Mouse (Mus musculus): ENCODE data around the gene Nbas.

Nbas gene

GRCm38 (mm10) chr12:13389644-13390043 lies 120.7 kb downstream of the Nbas start:
- DNase-seq (ENCODE audit: low read depth, low spot score), result no peak

GRCm38 (mm10) chr12:13410191-13410590 lies 141.3 kb downstream of the Nbas start:
- DNase-seq (ENCODE audit: low read depth, low spot score), result no peak

DNA sequence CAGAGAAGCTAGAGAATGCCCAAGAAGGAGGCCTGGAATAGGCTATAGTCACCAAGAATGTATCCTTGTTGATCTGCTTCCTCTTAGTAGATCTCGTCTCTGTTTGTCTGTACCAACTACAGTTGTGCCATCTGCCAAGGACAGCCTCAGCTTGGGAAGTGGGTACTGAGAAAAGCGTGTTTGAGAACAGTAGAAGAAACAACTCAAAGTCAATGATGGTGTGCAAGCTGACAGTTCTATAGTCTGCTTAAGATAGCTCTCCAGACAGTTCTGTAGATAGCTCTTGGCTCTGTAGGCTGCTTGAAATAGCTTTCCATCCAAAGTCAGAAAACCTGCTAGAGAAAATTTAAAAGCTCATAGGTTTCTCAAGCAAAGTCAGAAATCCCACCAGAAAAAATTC lies 149.7 kb downstream of the Nbas start:
- no peak for DNase-seq (ENCODE audit: low read depth, low spot score)

DNA sequence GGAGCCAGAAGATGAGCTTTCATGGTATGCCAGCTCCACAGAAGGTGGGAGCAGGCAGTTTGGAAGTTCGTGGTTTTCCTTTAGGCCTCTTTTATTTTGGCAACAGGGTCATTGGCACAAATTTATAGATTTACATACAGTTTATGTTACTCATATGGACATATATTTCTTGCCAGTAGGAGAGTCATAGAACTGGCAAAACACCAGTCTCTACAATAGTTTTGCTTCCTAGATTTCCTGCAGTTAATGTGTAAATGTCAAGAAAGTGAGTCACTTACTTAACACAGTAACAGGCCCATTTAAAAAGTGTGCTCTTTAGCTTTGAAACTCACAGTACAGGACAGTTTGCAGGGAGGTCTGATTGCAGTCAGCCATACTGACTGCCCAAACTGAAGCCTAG lies 161.3 kb downstream of the Nbas start:
- DNase-seq (ENCODE audit: low read depth, low spot score), result no peak

DNA sequence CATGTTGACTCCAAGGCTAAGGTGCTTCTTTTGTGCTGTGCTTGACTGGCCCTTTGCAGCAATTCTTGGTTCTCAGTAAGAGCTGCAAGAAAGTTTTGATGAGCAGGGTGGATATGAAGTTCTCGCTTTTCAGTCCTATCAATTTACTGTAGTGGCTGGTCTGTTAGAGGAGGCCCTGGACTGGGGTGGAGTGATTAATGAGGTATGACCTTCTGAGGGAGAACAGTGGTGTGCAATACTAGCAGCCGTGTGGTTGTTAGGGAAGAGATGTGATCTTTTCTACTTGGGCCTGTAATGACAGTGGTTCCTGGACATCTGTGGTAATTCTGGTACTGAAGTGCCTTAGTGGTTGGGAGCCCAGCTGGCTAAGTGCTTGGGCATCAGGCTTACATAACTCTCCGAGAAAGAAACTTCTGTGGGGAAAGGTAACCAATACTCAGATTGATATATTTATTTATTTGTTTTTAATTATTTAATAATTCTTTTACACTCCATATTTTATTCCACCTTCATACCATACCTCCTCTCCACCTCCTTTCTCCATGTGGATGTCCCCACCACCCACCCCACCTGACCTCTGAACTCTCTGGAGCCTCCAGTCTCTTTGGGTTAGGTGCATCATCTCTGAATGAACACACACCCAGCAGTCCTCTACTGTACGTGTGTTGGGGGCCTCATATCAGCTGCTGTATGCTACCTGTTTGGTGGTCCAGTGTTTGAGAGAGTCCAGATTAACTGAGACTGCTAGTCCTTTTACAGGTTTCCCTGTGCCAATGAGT lies 175.9 kb downstream of the Nbas start:
- no peak for DNase-seq (ENCODE audit: low read depth, low spot score)

GRCm38 (mm10) chr12:13445486-13446065 lies 176.6 kb downstream of the Nbas start:
- no peak for DNase-seq (ENCODE audit: low read depth, low spot score)

DNA sequence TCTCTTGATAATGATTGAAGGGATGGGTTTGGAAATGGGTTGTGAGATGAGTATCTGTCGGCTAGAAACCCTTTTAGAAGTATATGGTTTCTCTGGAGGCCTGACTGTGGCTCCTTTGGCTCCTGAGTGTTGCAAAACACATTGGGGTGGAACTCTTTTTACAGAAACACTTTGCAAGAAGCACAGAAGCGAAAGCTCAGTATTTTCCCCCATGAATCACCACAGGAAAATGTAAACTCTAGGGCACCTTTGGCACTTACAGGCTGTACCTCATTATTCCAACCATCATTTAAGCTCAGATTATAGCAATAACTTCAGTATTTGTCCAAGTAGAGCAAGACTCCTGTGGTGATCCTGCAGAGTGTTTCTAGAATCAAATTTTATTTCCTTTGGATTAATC lies 180.0 kb downstream of the Nbas start:
- DNase-seq (ENCODE audit: low read depth, low spot score), result no peak

- no peak for DNase-seq (ENCODE audit: low read depth, low spot score)
Observed at GRCm38 (mm10) chr12:13452050-13452449, 183.1 kb downstream of the Nbas start.

- no peak for DNase-seq (ENCODE audit: low read depth, low spot score)
Observed at GRCm38 (mm10) chr12:13460223-13460853, 191.4 kb downstream of the Nbas start.

DNA sequence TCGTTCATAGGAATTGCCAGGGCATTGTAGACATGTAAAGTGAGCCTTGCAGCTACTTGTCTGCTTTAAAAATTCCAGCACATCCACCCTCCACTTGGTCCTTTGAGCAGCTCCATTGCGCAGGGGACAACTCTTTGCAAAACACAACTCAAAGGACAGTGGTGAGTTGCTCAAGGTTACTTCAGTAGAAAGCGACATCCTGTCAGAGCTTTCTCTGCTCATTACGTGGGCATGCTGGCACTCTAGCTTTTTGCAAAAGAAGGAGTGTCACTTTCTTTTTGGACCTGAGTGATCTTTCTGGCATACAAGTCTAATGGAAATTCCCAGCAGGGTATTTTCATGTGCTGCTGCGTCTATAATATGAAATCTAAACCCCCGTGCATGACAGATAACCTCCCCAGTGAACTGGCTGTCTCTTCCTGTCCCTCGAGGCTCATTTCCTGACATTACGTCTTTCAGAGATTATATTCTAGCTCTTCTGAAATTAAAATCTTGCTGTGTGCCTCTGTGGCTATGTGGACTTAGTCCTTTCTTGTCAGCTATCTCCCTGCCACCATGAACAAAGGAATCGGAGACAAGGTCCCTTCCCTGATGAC lies 192.7 kb downstream of the Nbas start:
- DNase-seq (ENCODE audit: low read depth, low spot score), result no peak

GRCm38 (mm10) chr12:13462397-13462796 lies 193.5 kb downstream of the Nbas start:
- no peak for DNase-seq (ENCODE audit: low read depth, low spot score)

- DNase-seq (ENCODE audit: low read depth, low spot score), result no peak
Observed at GRCm38 (mm10) chr12:13465554-13465953, 196.6 kb downstream of the Nbas start.

DNA sequence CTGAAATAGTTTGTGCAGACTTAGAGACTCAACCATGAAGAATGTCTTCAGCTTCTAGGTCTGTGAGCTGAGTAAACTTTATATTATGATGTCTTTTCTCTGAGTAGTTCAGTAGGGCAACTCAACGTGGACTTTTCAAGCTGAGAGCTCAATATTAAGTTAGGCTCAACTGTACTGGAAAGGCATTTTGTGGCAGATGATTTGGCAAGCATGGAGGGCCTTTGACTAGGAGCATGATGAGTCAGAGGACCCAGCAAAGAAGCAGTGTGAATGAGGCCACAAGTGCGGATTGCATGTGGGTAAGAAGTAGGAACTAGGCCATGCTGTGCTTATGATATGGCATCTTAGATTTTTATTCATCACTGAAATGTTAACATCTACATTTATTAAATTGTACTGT lies 205.9 kb downstream of the Nbas start:
- DNase-seq (ENCODE audit: low read depth, low spot score), result no peak

DNA sequence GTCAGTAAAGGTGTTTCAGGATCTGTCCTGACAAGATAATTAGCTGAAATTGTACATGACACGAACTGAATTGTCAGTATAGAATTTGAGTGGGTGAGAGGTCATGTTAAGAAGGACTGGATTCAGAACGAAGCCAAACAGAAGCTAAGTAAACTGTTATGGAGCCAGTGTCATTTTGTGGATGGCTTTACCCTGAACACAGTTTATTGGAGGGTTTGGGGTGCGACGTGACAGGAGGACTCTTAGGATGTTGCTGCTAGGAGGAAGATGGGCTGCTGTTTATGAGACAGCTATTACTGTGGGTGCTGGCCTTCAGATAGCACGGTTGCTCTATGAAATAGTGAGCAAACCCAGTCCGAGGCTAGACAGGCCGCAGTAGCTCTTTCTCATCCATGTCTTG lies 210.2 kb downstream of the Nbas start:
- DNase-seq (ENCODE audit: low read depth, low spot score), result no peak

GRCm38 (mm10) chr12:13486278-13486677 lies 217.3 kb downstream of the Nbas start:
- no peak for DNase-seq (ENCODE audit: low read depth, low spot score)

DNA sequence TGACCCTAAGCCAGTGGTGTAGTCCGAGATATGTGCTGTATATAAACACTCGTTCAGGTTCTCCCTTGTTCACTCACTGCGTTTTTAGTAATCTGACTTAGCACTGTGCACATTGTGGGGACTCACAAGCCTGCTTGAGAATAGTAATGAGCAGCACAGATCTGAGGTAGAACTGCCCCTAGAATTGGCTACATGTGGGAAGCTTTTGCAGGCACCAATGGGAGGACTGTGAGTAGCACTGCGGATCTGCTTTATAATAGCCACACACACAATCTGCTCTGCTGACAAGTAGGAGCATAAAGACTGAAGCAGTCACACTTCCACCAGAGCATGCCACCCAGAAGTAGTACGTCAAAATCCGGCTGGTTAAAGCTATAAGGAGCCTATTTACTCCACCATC lies 228.3 kb downstream of the Nbas start:
- no peak for DNase-seq (ENCODE audit: low read depth, low spot score)

DNA sequence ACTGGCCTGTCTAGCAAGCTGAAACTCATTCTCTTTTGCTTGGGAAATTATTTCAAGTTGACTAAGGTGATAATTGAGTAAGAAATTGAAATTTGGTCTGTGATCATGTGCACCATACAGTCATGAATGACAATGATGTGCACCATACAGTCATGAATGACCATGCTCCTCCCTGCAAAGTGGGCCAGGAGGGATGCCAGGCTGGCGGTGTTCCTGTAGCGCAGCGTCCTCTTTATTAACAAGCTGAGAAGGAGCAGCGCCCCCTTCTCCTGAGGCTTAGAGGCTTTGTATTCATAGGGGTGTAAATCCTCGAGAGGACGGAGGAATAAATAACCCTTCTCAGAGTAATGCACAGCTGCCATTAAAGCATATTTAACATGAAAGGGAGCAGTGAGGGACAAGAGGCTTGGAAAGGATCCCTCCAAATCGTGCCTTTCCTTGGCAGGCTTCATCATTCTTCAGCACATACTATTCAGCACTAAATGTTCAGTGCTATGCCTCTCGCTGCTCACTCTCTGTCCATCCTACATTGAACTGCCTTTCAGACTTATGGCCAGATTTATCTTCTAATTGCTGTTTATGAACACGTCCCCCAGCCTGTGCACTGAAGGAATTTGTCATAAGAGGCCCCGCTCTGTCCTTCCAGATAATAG lies 230.4 kb downstream of the Nbas start:
- DNase-seq (ENCODE audit: low read depth, low spot score), result no peak

GRCm38 (mm10) chr12:13500191-13500590 lies 231.3 kb downstream of the Nbas start:
- DNase-seq (ENCODE audit: low read depth, low spot score), result no peak

DNA sequence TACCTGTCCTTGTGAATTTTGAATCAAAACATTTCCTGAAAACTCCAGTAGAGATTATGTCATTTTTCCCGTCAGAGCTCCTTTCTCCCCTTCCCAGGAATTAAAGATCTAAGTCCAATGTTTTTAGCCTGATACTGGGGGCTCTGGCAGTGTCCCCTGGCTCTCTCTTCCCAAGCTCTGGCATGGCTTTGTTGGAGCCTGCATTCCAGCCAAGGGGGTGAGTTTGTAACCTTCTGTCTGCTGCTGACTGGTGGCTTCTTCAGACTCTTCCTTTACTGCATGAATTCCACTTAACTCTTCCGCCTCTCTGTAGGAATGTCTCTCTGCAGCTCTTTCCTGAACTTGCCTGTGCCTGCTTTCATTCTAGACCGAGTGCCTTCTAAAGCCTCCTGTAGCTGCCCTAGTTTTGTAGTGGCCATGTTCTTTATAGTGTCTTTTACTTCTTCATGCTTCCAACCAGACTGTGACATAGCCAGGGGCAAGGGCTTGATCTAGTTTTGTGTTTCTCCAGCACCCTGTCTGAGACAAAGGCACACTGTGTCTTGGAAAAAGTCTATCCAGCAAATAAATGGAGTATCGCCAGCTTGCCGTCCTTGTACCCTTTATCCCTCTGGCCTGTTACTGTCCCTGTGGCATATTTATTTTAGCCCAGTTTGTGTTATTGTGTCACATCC lies 236.0 kb downstream of the Nbas start:
- DNase-seq (ENCODE audit: low read depth, low spot score), result no peak

DNA sequence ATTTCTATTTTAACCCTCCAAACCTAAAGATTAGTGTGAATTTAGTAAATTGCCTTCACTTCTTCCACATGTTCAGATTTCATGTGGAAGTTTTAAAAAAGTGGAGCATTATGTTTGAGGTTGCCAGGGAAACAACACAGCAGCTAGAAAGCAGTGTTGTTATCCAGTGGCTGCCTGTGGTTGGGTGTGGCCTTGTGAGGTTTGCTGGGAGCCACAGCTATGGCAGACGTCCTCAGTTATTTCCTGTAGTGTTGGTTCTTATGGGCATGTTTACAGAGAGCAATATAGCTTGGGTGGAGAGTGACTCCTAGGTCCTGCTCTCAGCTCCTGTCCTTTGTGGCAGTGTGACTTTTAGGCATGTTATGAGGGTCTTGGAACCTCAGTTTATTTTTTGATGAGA lies 249.1 kb downstream of the Nbas start:
- DNase-seq (ENCODE audit: low read depth, low spot score), result no peak

DNA sequence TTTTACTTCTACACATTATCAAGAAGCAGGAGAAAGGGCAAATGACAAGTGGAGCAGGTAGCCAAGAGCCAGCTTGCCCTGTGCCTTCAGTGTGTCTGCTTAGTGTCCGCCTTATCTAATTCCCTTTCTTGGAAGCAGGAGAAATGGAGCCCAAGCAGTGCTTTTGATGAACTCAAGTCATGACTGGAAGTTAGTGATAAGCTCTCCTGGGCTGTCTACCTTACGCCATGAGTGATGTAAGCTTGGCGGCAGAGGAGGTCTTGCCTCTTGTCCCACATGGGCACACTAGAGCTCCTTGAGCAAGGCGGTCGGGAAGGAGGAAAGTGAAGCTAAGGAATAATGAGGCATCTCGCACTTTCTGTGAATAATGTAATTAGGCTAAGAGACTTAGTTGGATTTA lies 250.5 kb downstream of the Nbas start:
- no peak for DNase-seq (ENCODE audit: low read depth, low spot score)

Measured in WW6 (cell line).